Mouse (Mus musculus): ENCODE measurements around the gene D430041D05Rik.

Gene D430041D05Rik

DNA sequence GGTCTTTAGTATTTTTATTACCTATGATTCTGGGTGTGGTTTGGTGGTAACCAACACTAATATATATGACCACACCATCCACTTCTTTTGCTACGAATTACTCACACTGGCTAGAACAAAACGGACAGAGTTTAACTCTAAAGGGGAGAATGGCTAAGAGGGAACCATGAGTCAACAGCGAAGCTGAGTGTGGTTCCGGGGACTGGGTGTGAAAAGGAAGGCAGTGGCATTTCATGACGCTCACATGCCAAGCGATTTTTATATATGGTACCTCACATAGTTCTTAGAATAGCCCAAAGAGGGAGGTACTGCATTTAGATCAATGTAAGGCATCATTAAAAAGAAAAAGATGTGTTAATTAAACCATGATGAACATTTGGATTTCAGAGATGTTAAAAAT is 79.6 kb downstream of the D430041D05Rik start:
- TF ChIP-seq POU5F1 (IDR thresholded peaks at IDR 0.05; ENCODE audit: borderline replicate concordance, low read length) = no peak
- TF ChIP-seq CTCF (conservative IDR thresholded peaks at IDR 0.05; ENCODE audit: low read length) = no peak
- TF ChIP-seq NANOG (IDR thresholded peaks at IDR 0.05; ENCODE audit: borderline replicate concordance, low read length) = no peak
- no peaks in the 10 kb centered on the region for H3K27me3 ChIP-seq (ENCODE audit: insufficient read depth, low read length)
- H3K4me3 ChIP-seq (replicated peaks; ENCODE audit: low read length) = no peak overlapping the region
- no peaks in the 10 kb centered on the region for H3K9me3 ChIP-seq (ENCODE audit: low read length)
- no peaks in the 10 kb centered on the region for H3K36me3 ChIP-seq (ENCODE audit: insufficient read depth, low read length)
- 0 out of 2 replicates have a peak, but pooled peaks cover 4% of the 10 kb centered on the region for H3K4me1 ChIP-seq (replicated peaks; ENCODE audit: low read depth, low read length)

DNA sequence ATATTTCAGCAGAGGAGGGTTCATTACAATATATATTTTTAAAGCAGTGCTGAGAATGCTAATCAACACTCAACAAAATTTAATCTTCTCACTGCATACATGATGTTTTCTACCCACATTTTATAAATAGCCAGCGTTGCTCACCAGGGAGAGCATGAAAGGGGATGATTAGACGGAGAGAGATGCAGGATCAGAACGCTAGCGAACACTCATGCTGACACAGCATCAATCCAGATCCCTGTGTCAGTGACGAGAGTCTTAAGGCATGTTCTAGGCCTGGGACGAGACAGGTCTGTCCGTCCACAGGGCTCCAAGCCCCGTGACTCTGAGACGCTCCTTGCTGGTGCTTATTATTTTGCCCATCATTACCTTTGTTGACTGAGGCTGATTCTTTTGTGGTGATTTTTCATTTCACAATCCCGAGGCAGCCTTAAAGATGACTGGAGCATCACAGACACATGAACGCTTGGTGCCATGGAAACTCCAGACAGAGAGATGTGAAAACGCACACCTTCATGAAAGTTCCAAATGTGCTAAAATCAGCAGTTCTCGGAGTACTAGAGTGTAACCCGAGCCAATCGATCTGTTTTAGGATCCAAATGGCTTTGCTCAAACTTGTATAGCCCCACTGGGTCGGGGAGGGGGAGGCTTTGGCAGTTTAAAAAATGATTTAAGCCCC is 83.6 kb downstream of the D430041D05Rik start:
- no peak overlapping the region for H3K4me3 ChIP-seq (replicated peaks; ENCODE audit: low read length)
- no peaks in the 10 kb centered on the region for H3K27me3 ChIP-seq (ENCODE audit: insufficient read depth, low read length)
- H3K9me3 ChIP-seq (ENCODE audit: low read length) = no peaks in the 10 kb centered on the region
- no peak for TF ChIP-seq CTCF (conservative IDR thresholded peaks at IDR 0.05; ENCODE audit: low read length)
- H3K36me3 ChIP-seq (ENCODE audit: insufficient read depth, low read length) = no peaks in the 10 kb centered on the region
- H3K4me1 ChIP-seq (replicated peaks; ENCODE audit: low read depth, low read length) = peaks cover 6% of the 10 kb centered on the region

DNA sequence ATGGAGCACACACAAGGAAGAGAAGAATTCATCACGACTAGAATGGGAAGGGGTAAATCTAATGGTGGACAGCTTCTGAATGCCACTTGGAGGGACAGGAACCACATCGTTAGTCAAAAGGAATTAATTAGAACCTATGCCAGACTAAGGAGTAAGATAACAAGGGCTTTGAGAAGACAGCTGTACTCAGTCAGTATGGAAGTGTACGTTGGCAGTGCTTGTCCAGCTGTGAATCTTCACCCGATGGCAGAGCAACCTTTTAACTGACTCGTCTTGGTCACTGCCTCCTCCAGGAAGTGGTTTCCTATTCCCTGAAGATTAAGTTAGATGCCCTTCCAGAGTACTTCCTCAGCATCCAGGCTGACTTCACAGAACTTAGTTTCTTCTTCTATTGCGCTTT is 87.0 kb downstream of the D430041D05Rik start:
- Histone ChIP-seq H3K27me3 (ENCODE audit: insufficient read depth, low read length) (0 out of 2 replicates have a peak, but pooled peaks cover 3% of the 10 kb centered on the region), H3K36me3 (ENCODE audit: insufficient read depth, low read length) (no peaks in the 10 kb centered on the region), H3K4me1 (replicated peaks; ENCODE audit: low read depth, low read length) (peaks cover 9% of the 10 kb centered on the region), H3K4me3 (replicated peaks; ENCODE audit: low read length) (no peak overlapping the region), H3K9me3 (ENCODE audit: low read length) (no peaks in the 10 kb centered on the region)
- TF ChIP-seq NANOG (IDR thresholded peaks at IDR 0.05; ENCODE audit: borderline replicate concordance, low read length) = no peak
- no peak for TF ChIP-seq CTCF (conservative IDR thresholded peaks at IDR 0.05; ENCODE audit: low read length)
- TF ChIP-seq POU5F1 (IDR thresholded peaks at IDR 0.05; ENCODE audit: borderline replicate concordance, low read length) = no peak

DNA sequence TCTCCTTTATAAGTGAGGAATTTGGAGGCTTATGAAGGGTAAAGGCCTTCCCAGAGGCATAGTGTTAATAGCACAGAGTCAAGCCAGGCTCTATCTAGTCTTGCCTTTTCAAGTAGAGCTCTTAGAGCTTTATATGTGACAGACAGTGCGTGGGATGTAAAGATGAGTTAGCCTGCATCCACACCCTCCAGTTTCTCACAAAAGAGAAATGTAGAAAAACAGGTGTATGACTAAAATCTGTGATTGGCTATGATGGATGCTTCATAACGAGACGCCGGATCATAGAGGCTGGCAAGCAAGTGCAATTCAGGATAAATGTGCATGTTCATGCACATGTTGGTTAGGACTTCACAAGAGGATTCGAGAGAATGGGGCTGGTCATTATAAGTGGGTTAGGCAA is 87.5 kb downstream of the D430041D05Rik start:
- H3K36me3 ChIP-seq (ENCODE audit: insufficient read depth, low read length) = no peaks in the 10 kb centered on the region
- no peak for TF ChIP-seq CTCF (conservative IDR thresholded peaks at IDR 0.05; ENCODE audit: low read length)
- no peak for TF ChIP-seq NANOG (IDR thresholded peaks at IDR 0.05; ENCODE audit: borderline replicate concordance, low read length)
- no peak for TF ChIP-seq POU5F1 (IDR thresholded peaks at IDR 0.05; ENCODE audit: borderline replicate concordance, low read length)
- H3K4me1 ChIP-seq (replicated peaks; ENCODE audit: low read depth, low read length) = peaks cover 9% of the 10 kb centered on the region
- H3K9me3 ChIP-seq (ENCODE audit: low read length) = no peaks in the 10 kb centered on the region
- H3K27me3 ChIP-seq (ENCODE audit: insufficient read depth, low read length) = 0 out of 2 replicates have a peak, but pooled peaks cover 3% of the 10 kb centered on the region
- no peak overlapping the region for H3K4me3 ChIP-seq (replicated peaks; ENCODE audit: low read length)

DNA sequence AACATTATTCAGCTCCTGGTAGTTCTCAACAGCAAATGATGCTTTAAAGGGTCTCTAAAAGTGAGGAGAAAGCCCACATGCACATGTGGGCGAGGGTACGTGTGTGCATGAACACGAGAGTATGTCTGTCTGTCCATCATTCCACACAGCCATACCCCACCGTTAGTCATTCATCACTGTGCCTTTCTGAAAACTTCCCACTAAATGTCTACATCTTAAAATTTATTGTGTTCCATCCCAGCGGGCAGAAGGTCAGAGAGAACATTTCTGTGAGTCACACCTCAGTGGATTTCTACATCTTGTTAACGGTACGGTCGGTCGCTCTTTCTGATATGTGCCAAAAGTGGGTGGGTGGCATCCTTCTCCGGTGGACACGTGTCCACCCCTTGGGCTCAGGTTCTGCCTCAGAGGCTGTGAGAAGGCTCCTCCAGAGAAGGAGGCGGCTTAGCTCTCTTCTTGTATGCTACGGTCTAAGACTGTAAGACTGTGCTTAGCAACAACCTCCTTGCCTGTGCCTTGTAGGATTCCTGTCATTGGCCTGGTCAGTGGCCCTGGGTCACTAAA is 90.7 kb downstream of the D430041D05Rik start:
- Histone ChIP-seq H3K4me3 (replicated peaks; ENCODE audit: low read length) (no peak overlapping the region), H3K4me1 (replicated peaks; ENCODE audit: low read depth, low read length) (peaks cover 3% of the 10 kb centered on the region; the same call in 1 of the 2 replicates), H3K36me3 (ENCODE audit: insufficient read depth, low read length) (no peaks in the 10 kb centered on the region), H3K9me3 (ENCODE audit: low read length) (no peaks in the 10 kb centered on the region), H3K27me3 (ENCODE audit: insufficient read depth, low read length) (0 out of 2 replicates have a peak, but pooled peaks cover 3% of the 10 kb centered on the region)
- TF ChIP-seq NANOG (IDR thresholded peaks at IDR 0.05; ENCODE audit: borderline replicate concordance, low read length) = no peak
- no peak for TF ChIP-seq POU5F1 (IDR thresholded peaks at IDR 0.05; ENCODE audit: borderline replicate concordance, low read length)
- no peak for TF ChIP-seq CTCF (conservative IDR thresholded peaks at IDR 0.05; ENCODE audit: low read length)

DNA sequence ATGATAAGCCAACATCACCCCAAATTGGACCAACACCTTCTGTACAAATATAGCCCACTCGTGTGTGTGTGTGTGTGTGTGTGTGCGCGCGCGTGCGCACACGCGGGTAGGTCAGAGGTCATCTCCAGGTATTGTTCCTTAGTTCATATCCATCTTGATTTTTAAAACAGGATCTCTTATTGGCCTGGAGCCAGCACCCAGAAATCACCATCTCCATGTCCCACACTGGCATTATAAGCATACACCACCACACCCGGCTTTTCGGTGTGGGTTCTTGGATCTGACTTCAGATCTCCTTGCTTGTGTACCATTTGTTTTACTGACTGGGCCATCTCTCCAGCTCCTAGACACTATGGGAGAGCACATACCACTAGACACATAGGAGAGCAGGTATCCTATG is 91.4 kb downstream of the D430041D05Rik start:
- H3K36me3 ChIP-seq (ENCODE audit: insufficient read depth, low read length) = no peaks in the 10 kb centered on the region
- TF ChIP-seq POU5F1 (IDR thresholded peaks at IDR 0.05; ENCODE audit: borderline replicate concordance, low read length) (no peak), NANOG (IDR thresholded peaks at IDR 0.05; ENCODE audit: borderline replicate concordance, low read length) (no peak), CTCF (conservative IDR thresholded peaks at IDR 0.05; ENCODE audit: low read length) (no peak)
- peaks cover 3% of the 10 kb centered on the region; the same call in 1 of the 2 replicates for H3K4me1 ChIP-seq (replicated peaks; ENCODE audit: low read depth, low read length)
- H3K27me3 ChIP-seq (ENCODE audit: insufficient read depth, low read length) = 0 out of 2 replicates have a peak, but pooled peaks cover 3% of the 10 kb centered on the region
- H3K9me3 ChIP-seq (ENCODE audit: low read length) = no peaks in the 10 kb centered on the region
- H3K4me3 ChIP-seq (replicated peaks; ENCODE audit: low read length) = no peak overlapping the region

DNA sequence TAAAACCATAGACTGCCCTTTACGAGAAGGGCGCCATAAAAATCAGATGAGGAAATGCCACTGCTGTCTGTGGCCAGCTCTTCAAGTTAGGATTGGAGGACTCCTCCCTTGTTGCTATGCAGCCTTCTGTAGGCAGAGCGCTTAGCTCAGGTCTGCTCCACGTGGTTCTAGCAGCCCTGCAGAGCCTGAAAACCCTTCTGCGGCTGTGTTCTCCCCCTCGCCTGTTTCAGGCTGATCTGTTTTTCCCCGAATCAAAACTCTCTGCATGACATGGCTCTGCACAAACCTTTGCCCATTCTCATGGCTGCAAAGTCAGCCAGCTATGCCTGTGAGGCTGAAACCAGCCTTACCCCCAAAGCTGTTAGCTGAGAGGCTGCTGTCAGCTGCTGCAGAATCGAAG is 91.9 kb downstream of the D430041D05Rik start:
- H3K9me3 ChIP-seq (ENCODE audit: low read length) = no peaks in the 10 kb centered on the region
- TF ChIP-seq NANOG (IDR thresholded peaks at IDR 0.05; ENCODE audit: borderline replicate concordance, low read length) (no peak), CTCF (conservative IDR thresholded peaks at IDR 0.05; ENCODE audit: low read length) (no peak), POU5F1 (IDR thresholded peaks at IDR 0.05; ENCODE audit: borderline replicate concordance, low read length) (no peak)
- H3K4me3 ChIP-seq (replicated peaks; ENCODE audit: low read length) = no peak overlapping the region
- H3K27me3 ChIP-seq (ENCODE audit: insufficient read depth, low read length) = 0 out of 2 replicates have a peak, but pooled peaks cover 3% of the 10 kb centered on the region
- H3K4me1 ChIP-seq (replicated peaks; ENCODE audit: low read depth, low read length) = peaks cover 3% of the 10 kb centered on the region; the same call in 1 of the 2 replicates
- no peaks in the 10 kb centered on the region for H3K36me3 ChIP-seq (ENCODE audit: insufficient read depth, low read length)

DNA sequence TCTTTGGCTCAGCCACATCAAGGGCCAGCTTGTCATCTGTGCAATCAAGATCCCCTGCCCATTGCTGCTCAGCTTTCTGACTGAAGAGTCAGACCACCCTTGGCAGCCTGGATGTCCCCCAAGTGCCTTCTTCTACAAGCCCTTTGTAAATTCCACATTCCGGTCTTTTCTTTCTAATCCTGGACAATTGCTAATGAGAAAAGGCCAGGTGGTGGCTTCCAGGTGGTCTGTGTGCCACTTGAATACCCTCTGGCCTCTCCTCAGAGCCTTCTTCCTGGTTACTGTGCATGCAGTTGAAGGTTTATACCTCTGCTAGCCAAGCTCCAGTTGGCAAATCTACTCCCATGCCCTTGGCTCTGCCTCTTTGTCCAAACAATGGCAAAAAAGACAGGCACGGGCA is 92.6 kb downstream of the D430041D05Rik start:
- H3K4me3 ChIP-seq (replicated peaks; ENCODE audit: low read length) = no peak overlapping the region
- H3K36me3 ChIP-seq (ENCODE audit: insufficient read depth, low read length) = no peaks in the 10 kb centered on the region
- H3K27me3 ChIP-seq (ENCODE audit: insufficient read depth, low read length) = 0 out of 2 replicates have a peak, but pooled peaks cover 3% of the 10 kb centered on the region
- no peaks in the 10 kb centered on the region for H3K9me3 ChIP-seq (ENCODE audit: low read length)
- peaks cover 3% of the 10 kb centered on the region; the same call in 1 of the 2 replicates for H3K4me1 ChIP-seq (replicated peaks; ENCODE audit: low read depth, low read length)
- TF ChIP-seq CTCF (conservative IDR thresholded peaks at IDR 0.05; ENCODE audit: low read length) (no peak), NANOG (IDR thresholded peaks at IDR 0.05; ENCODE audit: borderline replicate concordance, low read length) (no peak), POU5F1 (IDR thresholded peaks at IDR 0.05; ENCODE audit: borderline replicate concordance, low read length) (no peak)
